ENCODE assay signal across 24 mouse cellular contexts in the genomic region with DNA sequence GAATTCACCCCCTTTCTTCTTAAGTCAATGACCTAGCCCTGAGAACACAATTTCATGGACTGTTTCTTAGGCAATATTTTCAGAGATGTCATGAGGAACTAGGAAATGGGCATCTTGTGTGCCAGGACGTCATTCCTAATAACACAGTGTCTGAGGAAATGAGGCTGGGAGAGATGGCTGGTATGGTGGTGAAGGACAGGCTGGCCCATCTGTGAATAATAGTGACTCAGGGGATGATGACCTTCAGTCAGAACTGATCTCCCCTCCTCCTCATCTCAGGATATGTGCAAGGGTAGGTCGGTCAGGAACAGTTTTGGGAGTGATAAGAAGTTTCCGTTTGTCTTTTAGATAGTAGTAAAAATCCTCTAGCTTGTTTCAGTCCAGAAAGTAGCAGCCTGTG.
DNase-seq lines count a peak whose midpoint lies in the region; ATAC-seq and TF ChIP-seq lines count a peak whose summit lies in the region.
"Had no signal": no experiment of that assay in that cellular context is flagged by ENCODE, and none has a peak within 500 bp of the region (broad histone marks: within the 10 kb centered on the region; RNA-seq: fewer than 3 reads in every experiment).

No protein-coding gene starts in this region.

- no peak for TF ChIP-seq POLR2A in MEL (IDR thresholded peaks at IDR 0.05; ENCODE audit: control insufficient read depth in 1 of 2, insufficient read depth in 1 of 2, low read depth in 1 of 2, low read length in 2 of 2, poor library complexity in 1 of 2)

- peaks cover 2 to 4% of the 10 kb centered on the region in 2 experiments; a peak in 2 of 4 replicates for H3K4me1 ChIP-seq in MEL (ENCODE audit: control insufficient read depth in 1 of 2, insufficient read depth in 2 of 2, low read length in 2 of 2)
- H3K4me1 ChIP-seq in hindbrain, embryonic 11.5 days (replicated peaks; ENCODE audit: control insufficient read depth, insufficient read depth, low read length): no peaks in the 10 kb centered on the region
- H3K4me1 ChIP-seq: embryonic facial prominence, embryonic 13.5 days; embryonic facial prominence, embryonic 15.5 days; forebrain, embryonic 10.5 days; forebrain, embryonic 12.5 days had no signal

- no peaks in the 10 kb centered on the region for H3K79me2 ChIP-seq in MEL (ENCODE audit: control insufficient read depth, insufficient read depth, low read length, poor library complexity)

- H3K9ac ChIP-seq in MEL (ENCODE audit: control insufficient read depth, low read depth, low read length, poor library complexity, severe bottlenecking): no peak overlapping the region
- H3K9ac ChIP-seq in hindbrain, embryonic 11.5 days (ENCODE audit: low read depth, low read length): no peak overlapping the region
- H3K9ac ChIP-seq: embryonic facial prominence, embryonic 13.5 days; embryonic facial prominence, embryonic 15.5 days; forebrain, embryonic 12.5 days had no signal

- no peak overlapping the region for H3K27ac ChIP-seq in MEL (ENCODE audit: control insufficient read depth, low read depth, low read length)
- H3K27ac ChIP-seq in hindbrain, embryonic 11.5 days (ENCODE audit: low read depth, low read length): no peak overlapping the region
- H3K27ac ChIP-seq: embryonic facial prominence, embryonic 13.5 days; embryonic facial prominence, embryonic 15.5 days; forebrain, embryonic 10.5 days; forebrain, embryonic 12.5 days had no signal

- TF ChIP-seq EP300 in MEL (IDR thresholded peaks at IDR 0.05; ENCODE audit: low read depth in 1 of 2, low read length in 2 of 2): peak in 1 of 2 experiments; percentile 48; a peak in 1 of 4 replicates

- no peak overlapping the region for H3K4me2 ChIP-seq in hindbrain, embryonic 11.5 days (replicated peaks; ENCODE audit: low read depth, low read length)
- H3K4me2 ChIP-seq: embryonic facial prominence, embryonic 13.5 days; embryonic facial prominence, embryonic 15.5 days; forebrain, embryonic 12.5 days had no signal

- no peaks in the 10 kb centered on the region for H3K27me3 ChIP-seq in MEL (ENCODE audit: control insufficient read depth in 1 of 2, insufficient read depth in 2 of 2, low read length in 2 of 2)
- no peaks in the 10 kb centered on the region for H3K27me3 ChIP-seq in hindbrain, embryonic 11.5 days (ENCODE audit: control insufficient read depth, insufficient read depth, low read length)
- H3K27me3 ChIP-seq: CH12.LX; embryonic facial prominence, embryonic 13.5 days; embryonic facial prominence, embryonic 15.5 days; forebrain, embryonic 12.5 days had no signal

- no peak for TF ChIP-seq CTCF in MEL (IDR thresholded peaks at IDR 0.05 in 2 of 3, conservative IDR thresholded peaks at IDR 0.05 in 1 of 3; ENCODE audit: control insufficient read depth in 1 of 3, insufficient read depth in 1 of 3, low read depth in 2 of 3, low read length in 3 of 3, poor library complexity in 1 of 3, severe bottlenecking in 1 of 3)

- peaks cover 0 to 7% of the 10 kb centered on the region in 2 experiments; a peak in 2 of 4 replicates for H3K36me3 ChIP-seq in MEL (ENCODE audit: control insufficient read depth in 1 of 2, insufficient read depth in 2 of 2, low read length in 2 of 2)
- no peaks in the 10 kb centered on the region for H3K36me3 ChIP-seq in hindbrain, embryonic 11.5 days (ENCODE audit: control insufficient read depth, insufficient read depth, low read length)
- H3K36me3 ChIP-seq: embryonic facial prominence, embryonic 13.5 days; embryonic facial prominence, embryonic 15.5 days; forebrain, embryonic 10.5 days; forebrain, embryonic 12.5 days; G1E had no signal

- H3K9me3 ChIP-seq in MEL (replicated peaks; ENCODE audit: insufficient read depth, low read length): no peaks in the 10 kb centered on the region
- H3K9me3 ChIP-seq in hindbrain, embryonic 11.5 days (ENCODE audit: control insufficient read depth, low read length): no peaks in the 10 kb centered on the region
- H3K9me3 ChIP-seq: embryonic facial prominence, embryonic 13.5 days; embryonic facial prominence, embryonic 15.5 days; forebrain, embryonic 10.5 days; forebrain, embryonic 12.5 days; G1E had no signal

- TF ChIP-seq RAD21 in MEL (IDR thresholded peaks at IDR 0.05; ENCODE audit: low read depth, low read length): no peak

- peak overlapping the region in 1 of 2 experiments; percentile 26; a peak in 1 of 4 replicates for H3K4me3 ChIP-seq in MEL (ENCODE audit: control insufficient read depth in 1 of 2, insufficient read depth in 1 of 2, low read depth in 2 of 2, low read length in 2 of 2)
- H3K4me3 ChIP-seq in hindbrain, embryonic 11.5 days (ENCODE audit: low read depth, low read length): no peak overlapping the region
- H3K4me3 ChIP-seq: embryonic facial prominence, embryonic 13.5 days; embryonic facial prominence, embryonic 15.5 days; erythroblast, embryonic 14.5 days; forebrain, embryonic 10.5 days; forebrain, embryonic 12.5 days had no signal

- 91% methylated on average over 3 of the region's 3 CpGs for WGBS in hindbrain, embryonic 11.5 days

- no peak for ATAC-seq in hindbrain, embryonic 11.5 days (ENCODE audit: low FRiP score)
- ATAC-seq: CD4-positive, CD25-positive, alpha-beta regulatory T cell, adult 4 months; forebrain, embryonic 14.5 days; forebrain, embryonic 16.5 days had no signal

- DNase-seq in adrenal gland, adult (ENCODE audit: inconsistent age in 2 of 2, low spot score in 1 of 2): peak; percentile 62 to 68
- no peak for DNase-seq in adrenal gland, postnatal 25 days
- DNase-seq in MEL (ENCODE audit: low read depth, low spot score): peak; percentile 10
- peak; percentile 4 for DNase-seq in adrenal gland, postnatal 10 days
- DNase-seq in adrenal gland, postnatal 36 days: peak; percentile 15 to 22
- DNase-seq in hindbrain, embryonic 11.5 days (ENCODE audit: low spot score): no peak
- no peak for DNase-seq in yolk sac, embryonic 10.5 days (ENCODE audit: low spot score)
- DNase-seq: B cell, adult 2 months; cerebellum, adult 11 months; cerebellum, adult 18-20 months; cerebellum, adult 9-10 months; cerebellum, postnatal 14 days; cerebellum, postnatal 36 days; embryo, embryonic 11 days had no signal

TF ChIP-seq in MEL, 35 proteins besides CTCF, POLR2A, EP300 and RAD21:
- TF ChIP-seq USF2 (IDR thresholded peaks at IDR 0.05; ENCODE audit: borderline replicate concordance in 1 of 2, insufficient read depth in 1 of 2, low read depth in 1 of 2, low read length in 2 of 2) (no peak), TAL1 (IDR thresholded peaks at IDR 0.05; ENCODE audit: low read length) (no peak)

Comparison
In these comparisons a context has a peak if more than half of its experiments do, and no peak if none do; other contexts are left out.
1. DNase-seq: peak in adrenal gland, adult (2 of 2), MEL (single experiment), adrenal gland, postnatal 10 days (single experiment) and adrenal gland, postnatal 36 days (2 of 2); none in adrenal gland, postnatal 25 days (single experiment), hindbrain, embryonic 11.5 days (single experiment) and yolk sac, embryonic 10.5 days (single experiment).